Mouse (Mus musculus) hindbrain, postnatal 0 days (tissue): Measurements from ENCODE around the gene Camk1g. TPM values are rescaled to one million over a fixed set of nuclear protein-coding genes. Genes with fewer than 3 reads are reported as not detected.

ENCODE experiments used
- ATAC-seq: fragments of 200-750 bp; cut with Nextera tagmentation; 2 replicates; pipeline ENCODE4 v1.8.0; 2017; ENCODE audit warnings: mild to moderate bottlenecking, moderate TSS enrichment, moderate library complexity
- DNase-seq: peaks from one replicate; pipeline ENCODE4 v3.0.0-alpha.2; 2015; ENCODE audit warnings: low spot score
- H3K27ac ChIP-seq: fragments of 300-500 bp; sonication (generic); 2 replicates; pipeline ENCODE4 v1.5.1; 2014; ENCODE audit warnings: mild to moderate bottlenecking
- H3K27me3 ChIP-seq: fragments of 300-500 bp; sonication (generic); 2 replicates; pipeline ENCODE4 v1.6.1; 2014; ENCODE audit warnings: low read length, mixed read lengths; ENCODE audit not compliant: insufficient read depth
- H3K36me3 ChIP-seq: fragments of 300-500 bp; sonication (generic); 2 replicates; pipeline ENCODE4 v1.6.1; 2014; ENCODE audit warnings: low read length, mixed read lengths; ENCODE audit not compliant: insufficient read depth
- H3K4me1 ChIP-seq: fragments of 300-500 bp; sonication (generic); 2 replicates; pipeline ENCODE4 v1.6.1; 2014; ENCODE audit warnings: antibody characterized with exemption, low read length, mixed read lengths; ENCODE audit not compliant: insufficient read depth
- H3K4me2 ChIP-seq: fragments of 300-500 bp; sonication (generic); 2 replicates; pipeline ENCODE4 v1.6.1; 2014; ENCODE audit warnings: low read depth, mild to moderate bottlenecking, low read length, moderate library complexity, mixed read lengths
- H3K4me3 ChIP-seq: fragments of 300-500 bp; sonication (generic); 2 replicates; pipeline ENCODE4 v1.5.1; 2014; ENCODE audit warnings: low read length
- H3K9ac ChIP-seq: fragments of 300-500 bp; sonication (generic); replicated peaks from 2 replicates; pipeline ENCODE4 v1.6.1; 2014; ENCODE audit warnings: mild to moderate bottlenecking, low read length, moderate library complexity, mixed read lengths
- H3K9me3 ChIP-seq: fragments of 300-500 bp; sonication (generic); 2 replicates; pipeline ENCODE4 v1.6.1; 2016; ENCODE audit warnings: low read length, mixed read lengths
- CTCF ChIP-seq: IDR thresholded peaks from 2 replicates; pipeline ENCODE4 v1.5.1; 2016; ENCODE audit warnings: antibody characterized with exemption, control low read depth, low read depth
- WGBS: fragments of 180-500 bp; shearing (Covaris S2); extraction: QIAGEN DNeasy Blood & Tissue Kit; methylation state at CpG from one replicate; pipeline ENCODE4 v1.1.7; 2014; 5-methylcytosine and 5-hydroxymethylcytosine counted together
- polyA plus RNA-seq: library from polyadenylated mRNA; unstranded; fragments of >200 nt; fragmentation: Nextera tagmentation; extraction: Ambion mirVana; gene quantifications from 2 replicates; pipeline ENCODE4 v1.2.1, GENCODE M21; 2015
- total RNA-seq: library from RNA; depleted of rRNA; stranded (reverse); fragments of >200 nt; gene quantifications from 2 replicates; pipeline ENCODE4 v1.2.3, GENCODE M21; 2014

Gene Camk1g
- total and polyA plus RNA-seq, 2 experiments from 2014 or later: 32.9 to 35.1 TPM

- Histone ChIP-seq H3K27me3 (no peaks in the 10 kb centered on the region), H3K4me2 (no peak overlapping the region), H3K27ac (no peak overlapping the region), H3K4me1 (no peaks in the 10 kb centered on the region), H3K4me3 (no peak overlapping the region), H3K36me3 (peaks cover 14% of the 10 kb centered on the region; the same call in 1 of the 2 replicates), H3K9me3 (no peaks in the 10 kb centered on the region), H3K9ac (no peak overlapping the region)
- no peak for TF ChIP-seq CTCF
- WGBS: 80% methylated on average over 3 of the region's 3 CpGs
- ATAC-seq: no peak
- DNase-seq: no peak
Observed at GRCm38 (mm10) chr1:193346908-193347307, 23.2 kb downstream of the Camk1g start.

- Histone ChIP-seq H3K9ac (no peak overlapping the region), H3K36me3 (peaks cover 7% of the 10 kb centered on the region; the same call in 1 of the 2 replicates), H3K4me2 (no peak overlapping the region), H3K27ac (no peak overlapping the region), H3K4me1 (no peaks in the 10 kb centered on the region), H3K4me3 (no peak overlapping the region), H3K27me3 (no peaks in the 10 kb centered on the region), H3K9me3 (no peaks in the 10 kb centered on the region)
- WGBS: 37% methylated on average over 2 of the region's 2 CpGs
- TF ChIP-seq CTCF: no peak
- no peak for DNase-seq
- ATAC-seq: no peak
Observed at GRCm38 (mm10) chr1:193344976-193345375, 25.1 kb downstream of the Camk1g start.

- peaks cover 1% of the 10 kb centered on the region; the same call in 1 of the 2 replicates for H3K4me1 ChIP-seq
- no peaks in the 10 kb centered on the region for H3K27me3 ChIP-seq
- no peak overlapping the region for H3K4me2 ChIP-seq
- no peaks in the 10 kb centered on the region for H3K36me3 ChIP-seq
- H3K9me3 ChIP-seq: no peaks in the 10 kb centered on the region
- WGBS: 63% methylated on average over 4 of the region's 4 CpGs
- no peak overlapping the region for H3K27ac ChIP-seq
- H3K9ac ChIP-seq: no peak overlapping the region
- DNase-seq (no peak), ATAC-seq (peak; percentile 36; the same call in 1 of the 2 replicates)
- no peak for TF ChIP-seq CTCF
- H3K4me3 ChIP-seq: no peak overlapping the region
Observed at GRCm38 (mm10) chr1:193343853-193344252, 26.2 kb downstream of the Camk1g start.

- WGBS: 85% methylated on average over 5 of the region's 5 CpGs
- H3K27ac ChIP-seq: no peak overlapping the region
Observed at GRCm38 (mm10) chr1:193342198-193342946, 27.7 kb downstream of the Camk1g start.

GRCm38 (mm10) chr1:193338363-193338995 is 31.6 kb downstream of the Camk1g start:
- H3K9ac ChIP-seq: no peak overlapping the region
- H3K4me1 ChIP-seq: peaks cover 26% of the 10 kb centered on the region
- TF ChIP-seq CTCF: no peak; the same call in 1 of the 2 replicates
- no peaks in the 10 kb centered on the region for H3K27me3 ChIP-seq
- H3K36me3 ChIP-seq: no peaks in the 10 kb centered on the region
- H3K9me3 ChIP-seq: no peaks in the 10 kb centered on the region
- 51% methylated on average over 9 of the region's 9 CpGs for WGBS
- DNase-seq (peak; percentile 67), ATAC-seq (peak; percentile 78)
- peak overlapping the region; percentile 6; the same call in 1 of the 2 replicates for H3K27ac ChIP-seq
- H3K4me2 ChIP-seq: no peak overlapping the region
- no peak overlapping the region for H3K4me3 ChIP-seq

More at GRCm38 (mm10) chr1:193342198-193342946, 27.7 kb downstream of the Camk1g start:
- Histone ChIP-seq H3K27me3 (no peaks in the 10 kb centered on the region), H3K9ac (no peak overlapping the region), H3K4me1 (peaks cover 13% of the 10 kb centered on the region), H3K4me2 (no peak overlapping the region), H3K36me3 (no peaks in the 10 kb centered on the region), H3K9me3 (no peaks in the 10 kb centered on the region), H3K4me3 (no peak overlapping the region)
- DNase-seq (no peak), ATAC-seq (no peak)
- TF ChIP-seq CTCF: no peak

GRCm38 (mm10) chr1:193337787-193338310 is 32.2 kb downstream of the Camk1g start:
- no peak for TF ChIP-seq CTCF
- H3K4me3 ChIP-seq: no peak overlapping the region
- no peak overlapping the region for H3K4me2 ChIP-seq
- no peaks in the 10 kb centered on the region for H3K9me3 ChIP-seq
- H3K4me1 ChIP-seq: peaks cover 26% of the 10 kb centered on the region
- H3K9ac ChIP-seq: no peak overlapping the region
- WGBS: 54% methylated on average over 4 of the region's 4 CpGs
- peak overlapping the region; percentile 6; the same call in 1 of the 2 replicates for H3K27ac ChIP-seq
- H3K36me3 ChIP-seq: no peaks in the 10 kb centered on the region
- DNase-seq (no peak), ATAC-seq (no peak; the same call in 1 of the 2 replicates)
- no peaks in the 10 kb centered on the region for H3K27me3 ChIP-seq
